Mouse (Mus musculus) frontal cortex, postnatal 25 days (tissue): Measurements from ENCODE around the gene Pmpca.

Experiments
- DNase-seq, 2 experiments: peaks; one replicate each; pipeline ENCODE4 v3.0.0; 2022; ENCODE audit warnings: low spot score in 2 of 2

The Pmpca gene

DNA sequence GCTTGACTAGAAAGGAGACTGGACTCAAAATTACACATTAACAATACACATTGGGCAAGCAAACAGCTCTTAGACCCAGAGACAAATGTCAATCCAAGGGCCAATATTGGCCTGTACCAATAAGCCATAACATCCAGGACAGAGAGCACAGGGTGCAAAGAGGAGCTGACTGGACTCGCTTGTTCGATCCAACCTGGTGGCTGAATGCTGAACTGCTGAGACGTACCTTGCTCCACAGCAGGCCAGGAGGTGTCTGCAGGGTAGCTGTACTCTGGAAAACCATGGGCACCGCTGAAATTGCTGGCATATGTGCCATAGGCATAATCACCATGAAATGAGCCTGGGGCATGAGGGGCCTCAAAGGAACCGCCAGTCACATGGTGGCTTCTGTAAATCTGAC is 40.7 kb downstream of the Pmpca start:
- no peak for DNase-seq

DNA sequence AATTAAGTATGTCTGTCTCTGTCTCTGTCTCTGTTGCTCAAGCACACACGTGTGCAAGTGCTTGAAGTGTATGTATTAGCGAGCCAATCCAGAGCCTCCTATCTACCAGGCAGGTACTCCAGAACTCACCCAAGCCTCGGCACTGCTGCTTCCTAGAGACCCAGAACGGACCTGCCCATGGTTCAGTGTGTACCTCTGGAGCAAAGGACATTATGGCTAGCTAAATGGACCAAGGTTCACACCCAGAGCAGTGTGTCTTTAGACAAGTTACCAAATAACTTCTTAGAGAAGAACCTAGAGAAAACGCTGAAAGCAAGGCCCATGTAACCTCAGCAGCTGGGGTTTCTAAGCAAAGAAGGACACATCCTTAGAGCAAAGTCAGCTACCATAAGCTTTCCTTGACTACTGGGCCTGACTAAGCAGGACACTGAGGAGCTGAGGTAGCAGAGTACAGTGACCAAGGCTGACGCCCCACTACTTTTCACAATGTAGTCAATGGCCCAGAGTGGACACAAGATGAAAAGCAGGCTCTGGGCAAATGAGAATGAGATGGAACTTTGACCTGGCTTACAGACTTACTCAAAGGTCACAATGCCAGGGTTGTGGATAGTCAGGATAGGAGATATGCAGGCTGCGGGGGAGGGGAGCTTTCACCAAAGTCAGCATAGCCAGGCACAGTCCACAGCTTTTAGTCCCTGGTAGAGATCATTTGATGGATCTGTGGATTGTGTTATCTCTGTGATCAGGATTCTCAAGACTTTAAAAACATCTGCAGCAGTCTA is 45.8 kb downstream of the Pmpca start:
- DNase-seq, result no peak

DNA sequence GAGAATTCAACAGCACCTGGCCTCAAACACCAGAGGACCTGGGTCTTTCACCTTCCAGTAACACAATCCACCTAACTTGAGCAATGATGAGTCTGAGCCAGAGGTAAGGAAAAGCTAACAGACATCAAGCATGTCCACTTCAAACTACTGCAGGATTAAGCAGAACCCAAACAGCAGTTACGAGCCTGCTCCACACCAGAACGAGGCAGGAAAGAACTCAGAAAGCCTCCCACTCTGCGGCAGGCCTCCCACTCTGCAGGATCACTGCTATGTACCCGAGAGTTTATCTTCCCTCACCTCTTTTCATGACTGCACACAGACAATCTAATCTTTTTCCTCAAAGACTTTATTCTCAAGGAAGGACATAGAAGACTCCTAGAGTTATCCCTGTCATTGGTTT is 48.1 kb downstream of the Pmpca start:
- DNase-seq, result no peak

GRCm38 (mm10) chr2:26438373-26438772 is 49.2 kb downstream of the Pmpca start:
- DNase-seq, result no peak

GRCm38 (mm10) chr2:26439671-26440070 is 50.5 kb downstream of the Pmpca start:
- no peak for DNase-seq

- no peak for DNase-seq
These were observed 52.1 kb downstream of the Pmpca start for GRCm38 (mm10) chr2:26441261-26441660.

- no peak for DNase-seq
These were observed 52.5 kb downstream of the Pmpca start for GRCm38 (mm10) chr2:26441688-26442087.

DNA sequence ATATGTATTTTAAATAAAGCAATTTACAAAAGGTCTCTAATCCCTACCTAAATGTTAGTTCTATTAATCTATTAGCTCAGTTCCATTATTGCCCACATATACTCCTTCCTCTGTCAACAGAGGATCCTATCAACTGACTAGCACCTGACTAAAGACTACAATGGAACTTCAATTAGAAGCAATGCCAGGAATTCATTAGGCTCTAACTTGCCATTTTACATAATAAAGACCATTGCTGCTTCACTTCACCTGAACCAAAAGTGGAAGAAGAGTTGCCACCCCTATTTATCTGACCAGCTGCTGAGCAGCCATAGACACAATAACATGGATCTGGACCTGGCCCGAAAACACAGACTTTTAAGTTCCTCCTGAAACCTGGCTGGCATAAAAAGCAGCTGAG is 53.7 kb downstream of the Pmpca start:
- DNase-seq, result no peak

DNA sequence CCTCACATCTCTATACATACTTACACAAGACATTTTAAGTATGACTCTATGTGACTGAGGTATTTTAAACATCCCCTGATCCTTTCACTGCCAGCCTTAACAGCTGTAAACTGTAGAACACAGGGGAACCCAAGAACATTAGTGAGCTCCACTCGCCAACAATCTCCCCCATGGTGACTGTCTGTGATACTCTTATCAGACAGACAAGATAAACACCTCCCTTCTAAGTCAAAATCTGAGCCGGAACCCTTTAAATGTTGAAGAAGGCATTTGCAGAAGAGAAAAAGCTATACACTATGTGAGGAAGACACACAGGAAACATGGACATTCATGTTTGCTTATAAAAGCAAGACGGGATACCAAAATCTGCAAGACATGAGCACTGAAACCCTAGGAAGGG is 54.7 kb downstream of the Pmpca start:
- DNase-seq, result no peak

GRCm38 (mm10) chr2:26444368-26444767 is 55.2 kb downstream of the Pmpca start:
- DNase-seq, result no peak

DNA sequence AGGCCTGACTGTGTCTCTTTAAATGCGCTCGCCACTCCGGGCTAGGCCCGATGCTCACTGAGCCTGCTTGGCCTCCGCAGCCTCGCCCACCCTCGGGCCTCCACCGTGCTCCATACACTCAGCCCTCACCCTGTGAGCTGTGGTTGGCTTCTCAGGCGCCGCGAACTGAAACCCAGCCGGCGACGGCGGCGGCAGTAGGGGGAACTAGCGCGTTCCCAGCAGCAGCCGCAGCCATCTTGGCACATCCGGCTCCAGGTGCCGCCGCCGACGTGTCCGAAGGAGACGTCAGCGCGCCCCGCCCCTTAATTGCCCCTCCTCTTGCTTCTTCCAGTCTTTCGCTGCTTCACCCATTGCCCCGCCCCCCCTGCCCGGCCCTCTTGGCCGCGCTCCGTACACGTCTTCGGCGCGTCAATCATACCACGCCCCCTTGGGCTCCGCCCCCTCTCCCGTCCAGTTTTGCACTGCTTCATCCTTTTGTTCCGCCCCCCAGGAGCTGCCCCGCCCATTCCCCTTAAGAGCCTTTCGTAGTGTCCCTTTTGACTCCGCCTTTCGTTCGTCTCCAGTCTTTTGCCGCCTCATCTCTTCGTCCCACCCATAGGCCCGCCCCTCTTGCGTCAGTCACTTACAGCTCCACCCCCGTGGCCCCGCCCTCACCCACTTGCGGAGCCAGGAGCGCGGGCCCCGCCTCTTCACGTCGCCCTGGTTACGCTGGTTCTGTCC is 56.0 kb downstream of the Pmpca start, which contains the start of gene Sec16a:
TSS of gene Sec16a (minus strand) at position 271 of the 720 bp plus-strand sequence.
- DNase-seq, result peak; percentile 95 to 99

- peak; percentile 89 to 93 for DNase-seq
These were observed 56.7 kb downstream of the Pmpca start for GRCm38 (mm10) chr2:26445666-26446445.

DNA sequence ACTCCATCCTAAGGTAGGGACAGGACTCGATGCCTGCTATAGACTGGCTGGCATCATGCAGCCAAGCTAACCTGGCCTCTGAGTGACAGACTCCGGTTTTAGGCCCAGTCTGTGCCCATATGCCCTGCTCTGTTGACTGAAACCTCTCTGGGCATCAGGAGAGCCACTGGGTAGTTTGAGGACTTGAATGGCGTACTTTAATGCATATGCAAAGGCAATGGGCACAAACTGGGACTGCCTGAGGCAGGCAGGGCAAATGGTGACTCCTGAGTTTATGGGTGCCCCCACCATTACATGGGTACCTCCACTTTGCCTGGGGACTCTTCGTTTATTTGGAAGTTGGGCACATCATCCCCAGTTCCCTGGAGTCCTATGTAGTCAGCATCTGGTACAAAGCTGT is 57.5 kb downstream of the Pmpca start:
- DNase-seq, result no peak
